Mouse (Mus musculus) E14TG2a.4 (cell line): ENCODE results near the gene Tead4.
"Not testable (repeated sequence)": the region's sequence is repeated elsewhere in the genome, so short reads cannot be mapped to it uniquely, and the experiment has no call there.

Source experiments
- H3K27me3 ChIP-seq: 2 replicates; pipeline ENCODE4 v1.6.1; 2014; ENCODE audit warnings: low read length, control low read depth; ENCODE audit not compliant: insufficient read depth
- H3K36me3 ChIP-seq: 2 replicates; pipeline ENCODE4 v1.6.1; 2014; ENCODE audit warnings: low read length, control low read depth; ENCODE audit not compliant: insufficient read depth
- H3K4me1 ChIP-seq: replicated peaks from 2 replicates; pipeline ENCODE4 v1.6.1; 2014; ENCODE audit warnings: low read depth, low read length, control low read depth
- H3K4me3 ChIP-seq: replicated peaks from 2 replicates; pipeline ENCODE4 v1.5.1; 2014; ENCODE audit warnings: mild to moderate bottlenecking, low read length
- H3K9me3 ChIP-seq: 2 replicates; pipeline ENCODE4 v1.6.1; 2014; ENCODE audit warnings: low read length, control low read depth
- CTCF ChIP-seq: conservative IDR thresholded peaks from 2 replicates; pipeline ENCODE4 v1.5.1; 2014; ENCODE audit warnings: low read length
- NANOG ChIP-seq: IDR thresholded peaks from 2 replicates; pipeline ENCODE4 v1.6.1; 2014; ENCODE audit warnings: borderline replicate concordance, low read length, mixed read lengths
- POU5F1 ChIP-seq: IDR thresholded peaks from 2 replicates; pipeline ENCODE4 v1.6.1; 2014; ENCODE audit warnings: low read length, borderline replicate concordance

The Tead4 gene

GRCm38 (mm10) chr6:128225009-128225845 lies 75.4 kb downstream of the Tead4 start:
- no peak for TF ChIP-seq NANOG
- TF ChIP-seq CTCF: no peak
- Histone ChIP-seq H3K36me3 (peaks cover 37% of the 10 kb centered on the region), H3K9me3 (no peaks in the 10 kb centered on the region), H3K4me3 (no peak overlapping the region), H3K27me3 (no peaks in the 10 kb centered on the region), H3K4me1 (peaks cover 43% of the 10 kb centered on the region)

DNA sequence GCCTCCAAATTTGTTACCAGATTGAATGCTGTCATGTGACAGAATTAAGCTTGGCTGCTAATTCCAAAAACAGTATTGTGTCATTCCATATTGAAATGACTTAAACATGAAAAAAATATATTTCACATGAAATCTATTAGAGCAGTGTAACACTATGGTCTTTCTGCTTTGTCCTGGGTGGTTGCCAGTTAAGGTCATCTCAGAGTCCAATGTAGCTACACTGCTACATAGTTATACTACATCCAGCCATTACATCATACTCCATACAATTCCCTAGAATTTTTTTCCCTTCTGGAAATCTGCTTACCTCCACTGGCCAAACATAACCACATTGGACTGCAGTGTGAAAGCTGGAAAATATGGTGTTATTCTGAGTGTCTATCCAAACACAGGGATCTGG lies 77.5 kb downstream of the Tead4 start:
- no peaks in the 10 kb centered on the region for H3K9me3 ChIP-seq
- peaks cover 21% of the 10 kb centered on the region for H3K36me3 ChIP-seq
- no peak overlapping the region for H3K4me3 ChIP-seq
- TF ChIP-seq NANOG: no peak
- TF ChIP-seq CTCF: no peak
- TF ChIP-seq POU5F1: no peak
- no peaks in the 10 kb centered on the region for H3K27me3 ChIP-seq
- peaks cover 28% of the 10 kb centered on the region for H3K4me1 ChIP-seq

DNA sequence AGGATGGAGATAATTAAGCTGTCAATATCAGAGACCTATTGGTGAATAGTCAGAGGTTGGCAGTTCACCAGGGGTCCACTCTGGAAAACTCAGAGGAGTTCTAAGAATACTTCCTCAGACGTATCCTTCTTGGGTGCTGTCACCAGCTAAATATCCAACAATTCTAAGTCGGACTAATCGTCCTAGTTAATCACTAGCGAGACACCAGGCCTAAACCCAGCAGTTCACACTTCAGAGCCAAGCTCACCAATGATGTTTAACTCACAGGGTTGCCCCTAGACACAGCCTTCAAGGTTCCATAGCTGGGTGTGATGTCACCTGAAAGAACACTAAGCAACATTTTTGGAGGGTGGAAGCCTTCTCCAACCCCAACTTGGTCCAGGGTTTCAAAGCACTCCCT lies 85.6 kb downstream of the Tead4 start:
- not testable (repeated sequence) for H3K36me3 ChIP-seq, H3K27me3 ChIP-seq, H3K4me3 ChIP-seq, H3K4me1 ChIP-seq
- H3K9me3 ChIP-seq: peaks cover 15% of the 10 kb centered on the region

GRCm38 (mm10) chr6:128209199-128209598 lies 91.4 kb downstream of the Tead4 start:
- H3K4me1 ChIP-seq, H3K4me3 ChIP-seq, H3K36me3 ChIP-seq, H3K9me3 ChIP-seq, H3K27me3 ChIP-seq: not testable (repeated sequence)

GRCm38 (mm10) chr6:128208491-128209170 lies 92.0 kb downstream of the Tead4 start:
- no peaks in the 10 kb centered on the region for H3K27me3 ChIP-seq
- TF ChIP-seq NANOG (no peak), CTCF (no peak), POU5F1 (no peak)
- H3K9me3 ChIP-seq: no peaks in the 10 kb centered on the region
- no peak overlapping the region for H3K4me3 ChIP-seq
- H3K36me3 ChIP-seq: no peaks in the 10 kb centered on the region
- no peaks in the 10 kb centered on the region for H3K4me1 ChIP-seq

DNA sequence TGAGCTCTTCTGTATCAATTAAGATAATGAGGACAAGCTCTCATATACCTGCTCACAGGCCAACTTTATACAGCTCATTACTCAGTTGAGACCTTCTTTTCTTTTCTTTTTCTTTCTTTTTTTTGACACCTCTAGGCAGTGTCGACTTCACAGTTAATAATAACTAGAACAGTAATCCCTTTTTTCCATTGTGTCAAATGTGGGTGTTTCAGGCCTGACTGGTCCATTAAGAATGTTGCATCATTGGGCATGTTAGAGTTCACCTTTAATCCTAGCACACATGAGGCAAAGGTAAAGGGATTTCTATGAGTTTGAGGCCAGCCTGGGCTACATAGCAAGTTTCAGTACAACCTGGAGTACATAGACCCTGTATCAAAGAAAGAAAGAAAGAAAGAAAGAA lies 97.1 kb downstream of the Tead4 start:
- Histone ChIP-seq H3K4me3 (no peak overlapping the region), H3K36me3 (no peaks in the 10 kb centered on the region), H3K4me1 (peaks cover 9% of the 10 kb centered on the region; the same call in 1 of the 2 replicates), H3K27me3 (no peaks in the 10 kb centered on the region), H3K9me3 (no peaks in the 10 kb centered on the region)
- TF ChIP-seq NANOG (no peak), POU5F1 (no peak), CTCF (no peak)

DNA sequence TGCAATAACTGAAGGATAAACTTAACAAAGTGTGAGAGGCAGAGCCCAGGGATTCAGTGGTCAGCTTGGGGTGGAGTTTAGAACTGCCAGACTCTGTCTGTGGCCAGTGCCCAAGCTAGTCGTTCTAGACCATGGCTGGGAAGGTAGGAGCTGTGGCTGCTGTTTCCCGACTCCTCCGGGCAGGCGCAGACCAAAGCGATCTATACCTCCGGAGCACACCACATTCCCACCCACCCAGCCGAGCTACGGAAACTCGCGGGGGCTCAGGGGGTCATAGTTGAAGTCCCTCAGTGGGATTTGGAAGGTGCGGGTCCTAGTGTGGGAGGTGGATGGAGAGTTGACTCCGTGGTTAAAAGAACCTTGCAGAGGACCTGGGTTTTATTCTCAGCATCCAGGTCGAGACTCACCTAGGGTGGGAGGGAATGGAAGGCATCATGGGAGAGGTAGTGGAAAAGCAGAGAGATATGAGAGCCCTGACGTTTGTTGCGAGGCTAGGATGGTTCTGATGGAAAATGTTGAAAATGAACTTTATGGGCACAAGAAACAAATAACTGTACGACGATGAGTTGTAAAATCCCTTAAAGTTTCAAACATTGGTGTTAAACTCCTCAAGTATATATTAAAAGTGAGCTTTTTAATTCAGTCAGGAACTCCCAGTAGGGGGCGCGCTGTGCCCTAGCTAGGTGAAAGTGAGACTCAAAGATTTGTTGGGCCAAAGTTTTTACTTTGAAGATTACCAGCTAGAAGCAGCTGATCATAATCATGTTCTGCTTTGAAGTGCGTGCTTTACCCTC lies 99.6 kb downstream of the Tead4 start:
- H3K4me3 ChIP-seq: peak overlapping the region; percentile 92
- no peaks in the 10 kb centered on the region for H3K36me3 ChIP-seq
- no peaks in the 10 kb centered on the region for H3K9me3 ChIP-seq
- TF ChIP-seq NANOG (no peak), CTCF (peak; percentile 79), POU5F1 (no peak)
- no peaks in the 10 kb centered on the region; the same call in 1 of the 2 replicates for H3K27me3 ChIP-seq
- peaks cover 9% of the 10 kb centered on the region; the same call in 1 of the 2 replicates for H3K4me1 ChIP-seq

- Histone ChIP-seq H3K4me1 (peaks cover 9% of the 10 kb centered on the region; the same call in 1 of the 2 replicates), H3K4me3 (peak overlapping the region; percentile 92), H3K36me3 (no peaks in the 10 kb centered on the region), H3K27me3 (no peaks in the 10 kb centered on the region; the same call in 1 of the 2 replicates), H3K9me3 (no peaks in the 10 kb centered on the region)
- no peak for TF ChIP-seq POU5F1
- no peak for TF ChIP-seq CTCF
- TF ChIP-seq NANOG: no peak
Measured at GRCm38 (mm10) chr6:128200116-128200846, 100.3 kb downstream of the Tead4 start.
